Mouse (Mus musculus) CH12F3 (cell line): ENCODE data around the gene Xndc1.

Experiments used
- in situ Hi-C: fragments of 300-500 bp; cut with MboI; formaldehyde crosslinking; loops from 2 replicates; pipeline ENCODE4 v1.14.3; 2020; ENCODE audit warnings: low sequenced_read_pairs

Xndc1 gene

GRCm38 (mm10) chr7:102080311-102080710, 15.0 kb downstream of the Xndc1 start:
- in situ Hi-C loops = loop anchor here (25.0 kb wide), 1 partner anchor 418 kb away; the partner anchor contains the start of gene Clpb

- in situ Hi-C loops = loop anchor here (25.0 kb wide), 1 partner anchor 419 kb away; the partner anchor contains the start of gene Clpb
These were observed 16.5 kb downstream of the Xndc1 start for GRCm38 (mm10) chr7:102081784-102082183.

- in situ Hi-C loops = loop anchor here (25.0 kb wide), 1 partner anchor 421 kb away; the partner anchor contains the start of gene Clpb
These were observed 17.5 kb downstream of the Xndc1 start, which contains the start of gene Trpc2 for GRCm38 (mm10) chr7:102082816-102083215. Gene Trpc2, plus strand, starts transcription at chr7:102083116.

- in situ Hi-C loops = loop anchor here (25.0 kb wide), 1 partner anchor 422 kb away; the partner anchor contains the start of gene Clpb
These were observed 18.9 kb downstream of the Xndc1 start for GRCm38 (mm10) chr7:102084041-102084696.

- in situ Hi-C loops = loop anchor here (25.0 kb wide), 1 partner anchor 425 kb away; the partner anchor contains the start of gene Clpb
These were observed 22.0 kb downstream of the Xndc1 start for GRCm38 (mm10) chr7:102087336-102087735.

- in situ Hi-C loops = loop anchor here (25.0 kb wide), 1 partner anchor 438 kb away; the partner anchor contains the start of gene Clpb
These were observed 34.7 kb downstream of the Xndc1 start for GRCm38 (mm10) chr7:102099760-102100661.

GRCm38 (mm10) chr7:102100868-102101267, 35.6 kb downstream of the Xndc1 start:
- in situ Hi-C loops = no loop called here

- in situ Hi-C loops = no loop called here
These were observed 36.2 kb downstream of the Xndc1 start, which contains the start of gene Art1 for GRCm38 (mm10) chr7:102101487-102101886. Gene Art1, plus strand, starts transcription at chr7:102101743.

- in situ Hi-C loops = no loop called here
These were observed 36.9 kb downstream of the Xndc1 start for GRCm38 (mm10) chr7:102102241-102102640.

- in situ Hi-C loops = no loop called here
These were observed 37.4 kb downstream of the Xndc1 start for GRCm38 (mm10) chr7:102102696-102103095.

- in situ Hi-C loops = no loop called here
These were observed 38.2 kb downstream of the Xndc1 start for GRCm38 (mm10) chr7:102103555-102103954.

GRCm38 (mm10) chr7:102104126-102104525, 38.8 kb downstream of the Xndc1 start:
- in situ Hi-C loops = no loop called here

GRCm38 (mm10) chr7:102106700-102107141, 41.4 kb downstream of the Xndc1 start:
- in situ Hi-C loops = no loop called here

GRCm38 (mm10) chr7:102108206-102108605, 42.9 kb downstream of the Xndc1 start:
- in situ Hi-C loops = no loop called here

- in situ Hi-C loops = no loop called here
These were observed 43.9 kb downstream of the Xndc1 start, which contains the start of gene Art5 for GRCm38 (mm10) chr7:102109171-102109570. Gene Art5, minus strand, starts transcription at chr7:102109489.

GRCm38 (mm10) chr7:102109746-102110145, 44.4 kb downstream of the Xndc1 start:
- in situ Hi-C loops = no loop called here

- in situ Hi-C loops = no loop called here
These were observed 47.9 kb downstream of the Xndc1 start for GRCm38 (mm10) chr7:102113151-102113729.

- in situ Hi-C loops = no loop called here
These were observed 51.4 kb downstream of the Xndc1 start, which contains the start of gene Chrna10 for GRCm38 (mm10) chr7:102116579-102117331. Gene Chrna10, minus strand, starts transcription at chr7:102116828.

- in situ Hi-C loops = no loop called here
These were observed 52.1 kb downstream of the Xndc1 start for GRCm38 (mm10) chr7:102117382-102117781.

- in situ Hi-C loops = no loop called here
These were observed 55.0 kb downstream of the Xndc1 start for GRCm38 (mm10) chr7:102120326-102120725.
